Mouse (Mus musculus): ENCODE results near the gene A530084C06Rik. TPM values are rescaled to one million over a fixed set of nuclear protein-coding genes. Genes with fewer than 3 reads are reported as not detected.

Gene A530084C06Rik
- not detected in 2 replicates for polyA plus RNA-seq (2015; fragmentation: Nextera tagmentation; extraction: Ambion mirVana)

DNA sequence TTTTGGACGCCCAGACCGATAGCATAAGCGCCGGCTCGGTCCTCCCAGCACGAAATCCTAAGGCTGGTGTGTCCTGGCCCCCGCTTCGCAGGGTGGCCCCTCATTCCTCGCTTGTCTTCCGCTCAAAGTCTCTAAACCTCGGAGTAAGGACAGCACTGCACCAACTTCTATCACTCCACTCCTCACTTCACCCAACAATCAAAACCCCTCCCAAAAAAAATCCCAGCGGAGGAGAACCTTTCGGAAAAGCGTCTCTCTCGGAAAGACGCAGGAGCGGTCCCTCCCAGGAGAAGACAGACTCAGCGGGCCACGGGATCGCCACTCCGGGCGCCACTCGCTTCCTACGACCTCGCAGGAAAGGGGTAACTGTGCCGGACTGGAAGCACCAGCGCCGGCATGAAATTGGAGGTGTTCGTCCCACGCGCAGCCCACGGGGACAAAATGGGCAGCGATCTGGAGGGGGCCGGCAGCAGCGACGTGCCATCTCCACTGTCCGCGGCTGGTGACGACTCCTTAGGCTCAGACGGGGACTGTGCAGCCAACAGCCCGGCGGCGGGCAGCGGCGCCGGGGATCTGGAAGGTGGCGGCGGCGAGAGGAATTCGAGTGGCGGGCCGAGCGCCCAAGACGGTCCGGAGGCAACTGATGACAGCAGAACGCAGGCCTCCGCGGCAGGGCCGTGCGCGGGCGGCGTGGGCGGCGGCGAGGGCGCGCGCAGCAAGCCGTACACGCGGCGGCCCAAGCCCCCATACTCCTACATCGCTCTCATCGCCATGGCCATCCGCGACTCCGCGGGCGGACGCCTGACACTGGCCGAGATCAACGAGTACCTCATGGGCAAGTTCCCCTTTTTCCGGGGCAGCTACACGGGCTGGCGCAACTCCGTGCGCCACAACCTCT is at the start of gene A530084C06Rik:
Gene A530084C06Rik, minus strand, starts transcription at position 813 of the 898 bp plus-strand sequence.
- no peak within 1 kb of the TSS for H3K27ac ChIP-seq (replicated peaks)
- H3K9me3 ChIP-seq (replicated peaks), result no peaks in the 10 kb centered on the region
- under 1% methylated on average over 87 of the region's 88 CpGs for WGBS
- H3K4me3 ChIP-seq (replicated peaks), result peak within 1 kb of the TSS; percentile 60
- peaks cover 32% of the 10 kb centered on the region for H3K4me1 ChIP-seq
- peaks cover 94% of the 10 kb centered on the region for H3K27me3 ChIP-seq
- peak within 1 kb of the TSS; percentile 99 for H3K4me2 ChIP-seq (replicated peaks)
- H3K36me3 ChIP-seq, result no peaks in the 10 kb centered on the region
- ATAC-seq (ENCODE audit: insufficient number of reproducible peaks, low FRiP score, low TSS enrichment, low read depth), result peak; percentile 51
- H3K9ac ChIP-seq, result peak within 1 kb of the TSS; percentile 28

DNA sequence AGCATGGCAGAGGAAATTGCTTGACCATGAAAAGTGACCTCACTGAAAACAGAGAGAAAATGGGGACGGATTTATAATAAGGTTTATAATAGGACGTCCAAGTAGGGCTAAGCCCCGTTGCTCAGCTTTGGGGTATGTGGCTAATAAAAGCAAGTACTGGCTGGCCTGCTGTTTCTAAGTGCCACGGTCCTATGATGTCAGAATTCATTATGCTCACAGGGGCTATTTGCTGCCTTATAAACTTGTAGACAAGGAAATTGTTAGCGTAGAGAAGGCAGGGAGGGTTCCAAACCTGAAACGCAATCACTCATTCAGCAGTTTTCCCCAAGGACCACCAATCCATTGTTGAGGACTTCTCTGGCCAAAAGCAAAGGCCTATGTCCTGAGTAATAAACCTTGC is 44.8 kb upstream of the A530084C06Rik start:
- 48% methylated on average over 6 of the region's 6 CpGs for WGBS
- no peak for ATAC-seq (ENCODE audit: insufficient number of reproducible peaks, low FRiP score, low TSS enrichment, low read depth)
- H3K27ac ChIP-seq (replicated peaks), result no peak overlapping the region

DNA sequence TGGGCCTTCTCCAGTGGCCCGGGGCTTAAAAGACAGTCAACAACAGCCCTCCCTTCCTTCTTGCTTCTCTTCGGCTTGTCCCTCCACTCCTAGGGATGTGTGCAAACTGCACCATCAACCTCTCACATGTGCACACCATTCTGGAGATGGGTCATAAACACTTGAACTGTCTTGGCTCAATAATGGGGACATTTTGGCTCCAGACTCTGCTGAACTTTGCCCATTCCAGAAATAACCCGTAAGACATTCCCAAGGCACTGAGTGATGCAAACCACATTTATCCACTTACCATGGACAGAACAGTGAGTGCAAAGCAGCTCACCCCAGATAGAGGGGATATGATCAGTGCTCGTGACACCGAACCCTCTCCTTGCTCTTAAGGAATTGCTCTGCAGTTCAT is 40.4 kb upstream of the A530084C06Rik start:
- H3K27ac ChIP-seq (replicated peaks), result no peak overlapping the region
- no peaks in the 10 kb centered on the region for H3K4me1 ChIP-seq
- H3K4me2 ChIP-seq (replicated peaks), result no peak overlapping the region
- no peak overlapping the region for H3K4me3 ChIP-seq (replicated peaks)
- ATAC-seq (ENCODE audit: insufficient number of reproducible peaks, low FRiP score, low TSS enrichment, low read depth), result no peak
- H3K27me3 ChIP-seq, result no peaks in the 10 kb centered on the region
- WGBS, result 63% methylated on average over 5 of the region's 5 CpGs
- no peaks in the 10 kb centered on the region for H3K9me3 ChIP-seq (replicated peaks)
- no peaks in the 10 kb centered on the region for H3K36me3 ChIP-seq
- H3K9ac ChIP-seq, result no peak overlapping the region

More for the DNA sequence above, 44.8 kb upstream of the A530084C06Rik start:
- H3K4me2 ChIP-seq (replicated peaks), result no peak overlapping the region
- H3K9ac ChIP-seq, result no peak overlapping the region
- no peaks in the 10 kb centered on the region for H3K9me3 ChIP-seq (replicated peaks)
- no peaks in the 10 kb centered on the region for H3K27me3 ChIP-seq
- H3K4me1 ChIP-seq, result no peaks in the 10 kb centered on the region
- H3K4me3 ChIP-seq (replicated peaks), result no peak overlapping the region
- no peaks in the 10 kb centered on the region for H3K36me3 ChIP-seq

DNA sequence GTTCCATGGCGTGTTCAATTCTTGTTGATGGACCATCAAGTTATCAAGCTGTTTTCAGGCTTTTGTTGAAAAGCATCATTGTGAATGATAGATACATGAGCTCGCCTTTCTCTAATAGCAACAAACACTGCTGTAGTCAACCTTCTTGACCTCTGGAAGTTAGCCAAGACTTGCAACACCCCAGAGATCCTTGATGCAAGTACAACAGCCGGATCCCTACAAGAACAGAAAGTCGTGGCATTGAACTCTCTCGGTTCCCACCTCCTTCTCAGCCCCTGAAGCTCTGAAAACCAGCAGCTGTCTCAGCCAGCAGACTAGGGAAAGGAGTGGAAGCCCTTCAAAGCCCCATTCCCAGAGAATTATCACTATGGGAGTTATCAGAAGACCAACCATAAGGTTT is 28.2 kb upstream of the A530084C06Rik start:
- H3K9ac ChIP-seq, result no peak overlapping the region
- no peak overlapping the region for H3K4me3 ChIP-seq (replicated peaks)
- no peak overlapping the region for H3K4me2 ChIP-seq (replicated peaks)
- no peaks in the 10 kb centered on the region for H3K9me3 ChIP-seq (replicated peaks)
- WGBS, result 76% methylated on average over 5 of the region's 5 CpGs
- no peak for ATAC-seq (ENCODE audit: insufficient number of reproducible peaks, low FRiP score, low TSS enrichment, low read depth)
- no peaks in the 10 kb centered on the region for H3K36me3 ChIP-seq
- no peaks in the 10 kb centered on the region for H3K4me1 ChIP-seq
- no peaks in the 10 kb centered on the region for H3K27me3 ChIP-seq
- H3K27ac ChIP-seq (replicated peaks), result no peak overlapping the region

DNA sequence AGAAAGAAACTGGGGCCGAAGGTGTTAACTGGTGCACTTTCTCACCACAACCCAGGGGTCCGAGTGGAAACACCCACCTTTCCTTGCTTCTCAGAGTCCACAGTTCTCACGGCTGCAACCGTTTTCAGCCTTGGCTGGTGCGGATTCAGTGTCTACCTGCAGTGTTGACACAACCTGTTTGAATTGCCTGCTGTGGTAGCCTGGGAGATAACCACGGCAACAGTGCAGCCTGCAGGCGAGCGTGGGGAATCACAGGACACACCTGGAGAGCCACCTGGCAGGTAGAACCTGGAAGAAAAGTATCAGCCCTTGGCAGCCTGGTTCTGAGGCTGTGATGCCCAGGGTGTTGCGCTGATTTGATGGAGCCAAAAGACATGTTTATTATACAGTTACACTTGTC is 20.7 kb upstream of the A530084C06Rik start:
- Histone ChIP-seq H3K4me2 (replicated peaks) (no peak overlapping the region), H3K4me3 (replicated peaks) (no peak overlapping the region), H3K36me3 (no peaks in the 10 kb centered on the region), H3K9me3 (replicated peaks) (no peaks in the 10 kb centered on the region), H3K4me1 (peaks cover 4% of the 10 kb centered on the region; the same call in 1 of the 2 replicates), H3K27me3 (peaks cover 3% of the 10 kb centered on the region; the same call in 1 of the 2 replicates), H3K27ac (replicated peaks) (no peak overlapping the region), H3K9ac (no peak overlapping the region)
- WGBS, result 58% methylated on average over 9 of the region's 9 CpGs
- no peak for ATAC-seq (ENCODE audit: insufficient number of reproducible peaks, low FRiP score, low TSS enrichment, low read depth)

DNA sequence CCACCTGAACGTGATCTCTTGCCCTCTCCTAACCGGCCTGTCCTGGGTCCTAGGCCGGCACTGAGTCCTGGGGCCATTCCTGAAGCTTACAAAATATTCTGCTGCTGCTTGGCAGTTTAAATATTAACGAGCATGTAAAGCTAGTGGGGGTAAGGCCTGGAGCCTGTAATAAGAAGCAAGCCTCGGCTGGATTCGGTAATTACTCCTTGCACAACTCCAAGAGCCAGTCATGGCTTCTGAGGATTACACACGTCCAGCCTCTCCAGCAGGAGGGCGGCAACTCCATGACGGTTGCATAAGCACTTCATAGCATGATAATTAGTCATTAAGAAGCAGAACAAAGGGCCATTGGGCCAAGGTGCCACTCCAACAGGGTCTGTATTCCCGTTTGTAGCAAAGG is 19.3 kb upstream of the A530084C06Rik start:
- no peak overlapping the region for H3K4me2 ChIP-seq (replicated peaks)
- H3K4me1 ChIP-seq, result peaks cover 4% of the 10 kb centered on the region; the same call in 1 of the 2 replicates
- no peak overlapping the region for H3K4me3 ChIP-seq (replicated peaks)
- H3K36me3 ChIP-seq, result no peaks in the 10 kb centered on the region
- no peak for ATAC-seq (ENCODE audit: insufficient number of reproducible peaks, low FRiP score, low TSS enrichment, low read depth)
- no peak overlapping the region for H3K9ac ChIP-seq
- peaks cover 3% of the 10 kb centered on the region; the same call in 1 of the 2 replicates for H3K27me3 ChIP-seq
- H3K27ac ChIP-seq (replicated peaks), result no peak overlapping the region
- no peaks in the 10 kb centered on the region for H3K9me3 ChIP-seq (replicated peaks)
- 29% methylated on average over 10 of the region's 10 CpGs for WGBS

DNA sequence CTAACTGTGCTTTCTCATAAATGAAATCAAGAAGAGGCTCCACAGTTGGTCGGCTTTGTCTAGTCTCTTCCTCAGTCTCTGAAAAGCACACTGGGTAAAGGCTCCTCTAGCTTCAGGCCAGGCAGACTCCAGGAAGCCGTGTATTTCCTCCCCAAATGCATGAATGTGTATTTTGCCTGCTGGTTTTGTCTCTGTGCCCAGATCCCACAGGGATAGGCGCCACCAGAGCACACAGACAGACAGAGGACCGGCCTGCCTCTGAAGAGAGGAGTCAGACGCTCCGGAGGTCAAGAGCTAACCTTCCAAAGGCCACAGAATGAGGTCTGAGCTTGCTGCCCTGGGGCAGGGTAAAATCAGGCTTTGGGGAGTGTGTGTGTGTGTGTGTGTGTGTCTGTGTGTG is 18.4 kb upstream of the A530084C06Rik start:
- Histone ChIP-seq H3K27me3 (peaks cover 3% of the 10 kb centered on the region; the same call in 1 of the 2 replicates), H3K36me3 (no peaks in the 10 kb centered on the region), H3K4me3 (replicated peaks) (no peak overlapping the region), H3K4me1 (peaks cover 4% of the 10 kb centered on the region; the same call in 1 of the 2 replicates), H3K9ac (no peak overlapping the region), H3K9me3 (replicated peaks) (no peaks in the 10 kb centered on the region), H3K4me2 (replicated peaks) (no peak overlapping the region), H3K27ac (replicated peaks) (no peak overlapping the region)
- no peak for ATAC-seq (ENCODE audit: insufficient number of reproducible peaks, low FRiP score, low TSS enrichment, low read depth)
- WGBS, result 16% methylated on average over 6 of the region's 6 CpGs

DNA sequence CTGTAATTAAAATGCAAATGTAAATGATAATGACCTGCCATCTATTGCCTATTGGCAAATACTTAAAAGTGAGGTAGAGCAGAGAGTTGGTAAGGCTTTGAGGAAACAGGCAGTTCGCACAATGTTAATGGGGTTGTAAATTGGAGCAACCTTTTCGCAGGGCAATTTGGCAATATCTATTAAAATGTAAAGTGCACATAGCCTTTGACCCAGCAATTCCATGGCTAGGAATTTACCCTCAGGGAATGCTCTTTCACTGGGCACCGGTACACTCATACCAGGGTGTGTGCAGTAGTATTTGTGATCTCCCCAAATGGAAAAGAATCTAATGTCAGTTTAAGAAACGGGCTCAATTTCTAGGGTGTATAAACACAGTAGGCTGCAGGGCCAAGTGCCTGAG is 17.6 kb upstream of the A530084C06Rik start:
- no peak for ATAC-seq (ENCODE audit: insufficient number of reproducible peaks, low FRiP score, low TSS enrichment, low read depth)
- WGBS, result 49% methylated on average over 4 of the region's 4 CpGs
- no peak overlapping the region for H3K27ac ChIP-seq (replicated peaks)
- no peak overlapping the region for H3K4me2 ChIP-seq (replicated peaks)
- H3K4me1 ChIP-seq, result peaks cover 4% of the 10 kb centered on the region; the same call in 1 of the 2 replicates
- no peaks in the 10 kb centered on the region for H3K9me3 ChIP-seq (replicated peaks)
- peaks cover 3% of the 10 kb centered on the region; the same call in 1 of the 2 replicates for H3K27me3 ChIP-seq
- H3K36me3 ChIP-seq, result no peaks in the 10 kb centered on the region
- no peak overlapping the region for H3K4me3 ChIP-seq (replicated peaks)
- H3K9ac ChIP-seq, result no peak overlapping the region

DNA sequence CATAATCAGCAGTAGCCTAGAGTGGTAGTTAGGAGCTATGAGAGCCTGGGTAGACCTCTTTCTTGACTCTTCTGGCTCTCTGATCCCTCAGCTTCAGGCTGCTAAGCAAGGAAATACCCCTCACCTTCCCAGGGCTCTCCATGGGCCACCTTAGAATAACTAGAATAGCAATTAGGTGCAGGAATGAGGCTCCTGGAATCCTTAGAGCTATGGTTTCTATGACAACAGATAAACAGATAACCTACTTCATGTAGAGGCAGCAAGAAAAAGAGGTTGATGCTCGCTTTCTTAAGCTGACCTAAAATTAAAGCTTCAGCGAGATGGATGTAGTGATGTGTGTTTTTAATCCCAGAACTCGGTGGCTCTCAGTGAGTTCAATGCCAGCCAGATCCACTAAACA is 15.5 kb upstream of the A530084C06Rik start:
- H3K4me2 ChIP-seq (replicated peaks), result no peak overlapping the region
- 64% methylated on average over 3 of the region's 3 CpGs for WGBS
- ATAC-seq (ENCODE audit: insufficient number of reproducible peaks, low FRiP score, low TSS enrichment, low read depth), result no peak
- peaks cover 3% of the 10 kb centered on the region; the same call in 1 of the 2 replicates for H3K27me3 ChIP-seq
- peaks cover 4% of the 10 kb centered on the region; the same call in 1 of the 2 replicates for H3K4me1 ChIP-seq
- no peak overlapping the region for H3K4me3 ChIP-seq (replicated peaks)
- H3K9ac ChIP-seq, result no peak overlapping the region
- no peaks in the 10 kb centered on the region for H3K36me3 ChIP-seq
- no peaks in the 10 kb centered on the region for H3K9me3 ChIP-seq (replicated peaks)
- H3K27ac ChIP-seq (replicated peaks), result no peak overlapping the region

DNA sequence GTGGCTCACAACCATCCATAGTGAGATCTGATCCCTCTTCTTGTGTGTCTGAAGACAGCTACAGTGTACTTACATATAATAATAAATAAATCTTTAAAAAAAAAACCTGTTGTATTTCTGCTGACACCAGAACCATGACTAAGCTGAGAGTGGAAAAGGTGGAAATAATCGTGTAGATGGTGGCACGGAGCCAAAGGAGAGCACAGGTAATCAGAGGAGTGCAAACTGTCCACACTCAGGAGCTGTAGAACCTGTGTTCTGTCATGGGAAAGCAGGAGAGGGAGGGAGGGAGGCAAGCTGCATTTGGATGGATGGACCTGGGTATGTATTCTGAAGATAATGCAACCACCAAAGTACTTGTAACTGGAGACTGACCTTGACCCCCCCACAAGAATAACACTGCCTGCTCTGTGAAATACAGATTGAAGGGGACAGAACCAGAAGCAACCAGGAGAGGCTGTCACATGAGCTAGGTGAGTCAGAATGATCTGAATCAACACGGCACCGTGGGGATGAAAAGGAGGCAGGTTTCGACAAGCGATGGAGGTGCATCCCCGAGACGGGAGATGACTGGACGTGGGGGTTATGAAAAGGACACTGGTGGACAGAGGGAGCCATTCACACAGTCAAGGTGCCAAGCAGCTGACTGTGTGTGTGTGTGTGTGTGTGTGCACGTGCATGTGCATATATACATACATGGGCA is 13.8 kb upstream of the A530084C06Rik start:
- Histone ChIP-seq H3K9me3 (replicated peaks) (no peaks in the 10 kb centered on the region), H3K4me3 (replicated peaks) (no peak overlapping the region), H3K4me1 (peaks cover 4% of the 10 kb centered on the region; the same call in 1 of the 2 replicates), H3K27ac (replicated peaks) (no peak overlapping the region), H3K36me3 (no peaks in the 10 kb centered on the region), H3K4me2 (replicated peaks) (no peak overlapping the region), H3K27me3 (no peaks in the 10 kb centered on the region), H3K9ac (no peak overlapping the region)
- WGBS, result 75% methylated on average over 10 of the region's 10 CpGs
- no peak for ATAC-seq (ENCODE audit: insufficient number of reproducible peaks, low FRiP score, low TSS enrichment, low read depth)

DNA sequence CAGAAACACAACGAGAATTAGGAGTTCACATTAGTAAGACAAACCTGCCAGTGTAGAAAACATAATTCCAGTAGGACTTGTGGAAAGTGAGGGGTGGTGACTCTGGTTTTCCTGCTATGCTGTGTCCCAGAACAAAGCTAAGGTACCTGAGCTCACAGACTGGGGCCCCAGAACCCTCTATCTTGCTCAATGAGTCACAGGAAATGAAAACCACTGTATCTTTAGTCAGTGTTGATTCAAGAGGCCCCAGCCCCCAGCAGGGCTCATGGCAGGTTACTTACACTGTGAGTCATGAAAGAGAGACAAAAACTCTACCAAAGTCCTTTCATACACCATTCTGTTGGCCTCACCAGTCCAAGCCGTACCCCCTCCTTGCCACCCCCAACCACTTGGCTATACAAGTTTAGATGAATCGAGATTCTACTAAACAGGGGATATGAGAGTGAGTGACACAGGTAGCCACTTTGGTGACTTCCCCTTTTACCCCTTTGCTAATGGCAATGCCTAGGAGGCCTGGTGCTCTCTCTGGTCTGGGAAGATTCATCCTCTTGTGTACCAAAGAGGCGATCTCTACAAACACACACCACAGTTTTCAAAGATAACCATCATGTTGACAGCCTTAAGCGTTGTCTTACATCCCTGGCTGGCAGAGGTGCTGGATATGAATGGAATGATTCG is 8.6 kb upstream of the A530084C06Rik start:
- H3K27me3 ChIP-seq, result peaks cover 19% of the 10 kb centered on the region
- 80% methylated on average over 6 of the region's 6 CpGs for WGBS
- no peak for ATAC-seq (ENCODE audit: insufficient number of reproducible peaks, low FRiP score, low TSS enrichment, low read depth)

More for the DNA sequence above, 8.6 kb upstream of the A530084C06Rik start:
- Histone ChIP-seq H3K4me1 (no peaks in the 10 kb centered on the region), H3K27ac (replicated peaks) (no peak overlapping the region), H3K4me2 (replicated peaks) (no peak overlapping the region), H3K9ac (no peak overlapping the region), H3K9me3 (replicated peaks) (no peaks in the 10 kb centered on the region), H3K4me3 (replicated peaks) (no peak overlapping the region), H3K36me3 (no peaks in the 10 kb centered on the region)

Data from embryonic facial prominence, embryonic 15.5 days (tissue).